Mouse (Mus musculus) 3T3-L1 (cell line): ENCODE data around the gene Ttf1.
A peak's percentile ranks its signal among the peaks of the same experiment; 100 is the strongest.

Experiments
- DNase-seq: peaks from one replicate; pipeline ENCODE4 v3.0.0-alpha.2; 2015; ENCODE audit warnings: low read depth, low spot score

The Ttf1 gene

DNA sequence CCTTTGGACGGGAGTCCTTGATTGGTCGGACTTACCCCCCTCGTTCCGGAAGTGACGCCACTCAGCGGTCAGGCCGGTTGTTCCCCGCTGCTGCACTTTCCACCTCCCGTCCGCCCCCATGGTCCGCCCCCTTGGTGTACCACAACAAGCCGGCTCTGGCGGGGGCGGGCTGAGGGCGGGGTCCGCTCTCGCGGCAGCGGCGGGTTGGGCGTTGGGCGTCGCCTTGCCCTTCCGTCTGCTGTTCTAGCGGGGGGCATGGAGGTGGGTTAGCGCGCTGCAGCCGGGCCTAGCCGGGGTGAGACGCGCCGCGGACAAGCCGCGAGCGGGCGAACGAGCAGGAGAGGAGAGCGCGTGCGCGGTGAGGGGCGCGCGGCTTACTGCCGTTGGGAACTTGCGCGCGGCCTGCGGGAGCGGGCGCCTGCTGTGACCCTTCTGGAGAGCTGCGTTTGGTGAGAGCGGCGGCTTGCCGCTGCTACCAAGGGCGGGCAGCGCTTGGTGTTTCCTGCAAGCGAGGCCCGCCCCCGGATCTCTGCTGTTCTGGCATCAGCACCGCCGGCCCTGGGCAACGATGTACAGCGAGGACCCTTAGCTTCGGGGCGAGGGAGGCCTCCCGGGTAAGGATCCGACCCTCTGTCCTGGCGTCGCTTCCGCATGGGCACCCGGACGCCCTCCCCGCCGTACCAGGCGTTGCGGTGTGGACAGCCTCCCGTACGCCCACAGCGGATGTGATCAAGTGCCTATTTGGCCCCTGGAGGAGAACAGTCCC lies 65.1 kb downstream of the Ttf1 start:
- DNase-seq = peak; percentile 98

GRCm38 (mm10) chr2:29130118-29130899 lies 70.2 kb downstream of the Ttf1 start:
- DNase-seq = peak; percentile 38

GRCm38 (mm10) chr2:29135161-29135560 lies 75.1 kb downstream of the Ttf1 start:
- DNase-seq = no peak
